Mouse (Mus musculus) cerebellum, adult 2 months (tissue): ENCODE results near the gene Fut11.

ENCODE experiments used
- CTCF ChIP-seq: fragments of 200-500 bp; IDR thresholded peaks from 2 replicates; pipeline ENCODE4 v1.5.1; 2011; ENCODE audit warnings: low read depth, mild to moderate bottlenecking, control low read depth, low read length, moderate library complexity, borderline replicate concordance; ENCODE audit not compliant: insufficient read depth
- POLR2A ChIP-seq: fragments of 200-500 bp; IDR thresholded peaks from 2 replicates; pipeline ENCODE4 v1.6.1; 2011; ENCODE audit warnings: low read length, control low read depth, borderline replicate concordance; ENCODE audit not compliant: insufficient read depth

DNA sequence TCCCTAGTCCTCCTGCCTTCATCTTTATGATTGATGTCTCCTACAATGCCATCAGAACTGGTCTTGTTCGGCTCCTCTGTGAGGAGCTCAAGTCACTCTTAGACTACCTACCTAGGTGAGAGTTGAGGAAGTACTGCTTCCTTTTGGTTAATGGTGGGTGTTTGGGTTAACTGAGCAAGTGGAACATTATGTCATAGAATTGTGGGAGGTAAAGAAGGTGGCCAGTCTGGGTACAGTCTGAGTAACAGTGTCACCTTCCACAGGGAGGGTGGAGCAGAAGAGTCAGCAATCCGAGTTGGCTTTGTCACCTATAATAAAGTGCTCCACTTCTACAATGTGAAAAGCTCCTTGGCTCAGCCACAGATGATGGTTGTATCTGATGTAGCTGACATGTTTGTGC lies 5.8 kb upstream of the Fut11 start:
- TF ChIP-seq POLR2A = no peak
- no peak for TF ChIP-seq CTCF
